Mouse (Mus musculus) E14TG2a.4 (cell line): ENCODE data around the gene Myom3.
A peak's percentile ranks its signal among the peaks of the same experiment; 100 is the strongest.

Experiments
- H3K27me3 ChIP-seq: 2 replicates; pipeline ENCODE4 v1.6.1; 2014; ENCODE audit warnings: low read length, control low read depth; ENCODE audit not compliant: insufficient read depth
- H3K36me3 ChIP-seq: 2 replicates; pipeline ENCODE4 v1.6.1; 2014; ENCODE audit warnings: low read length, control low read depth; ENCODE audit not compliant: insufficient read depth
- H3K4me1 ChIP-seq: replicated peaks from 2 replicates; pipeline ENCODE4 v1.6.1; 2014; ENCODE audit warnings: low read depth, low read length, control low read depth
- H3K4me3 ChIP-seq: replicated peaks from 2 replicates; pipeline ENCODE4 v1.5.1; 2014; ENCODE audit warnings: mild to moderate bottlenecking, low read length
- H3K9me3 ChIP-seq: 2 replicates; pipeline ENCODE4 v1.6.1; 2014; ENCODE audit warnings: low read length, control low read depth
- CTCF ChIP-seq: conservative IDR thresholded peaks from 2 replicates; pipeline ENCODE4 v1.5.1; 2014; ENCODE audit warnings: low read length
- NANOG ChIP-seq: IDR thresholded peaks from 2 replicates; pipeline ENCODE4 v1.6.1; 2014; ENCODE audit warnings: borderline replicate concordance, low read length, mixed read lengths
- POU5F1 ChIP-seq: IDR thresholded peaks from 2 replicates; pipeline ENCODE4 v1.6.1; 2014; ENCODE audit warnings: low read length, borderline replicate concordance

The Myom3 gene

DNA sequence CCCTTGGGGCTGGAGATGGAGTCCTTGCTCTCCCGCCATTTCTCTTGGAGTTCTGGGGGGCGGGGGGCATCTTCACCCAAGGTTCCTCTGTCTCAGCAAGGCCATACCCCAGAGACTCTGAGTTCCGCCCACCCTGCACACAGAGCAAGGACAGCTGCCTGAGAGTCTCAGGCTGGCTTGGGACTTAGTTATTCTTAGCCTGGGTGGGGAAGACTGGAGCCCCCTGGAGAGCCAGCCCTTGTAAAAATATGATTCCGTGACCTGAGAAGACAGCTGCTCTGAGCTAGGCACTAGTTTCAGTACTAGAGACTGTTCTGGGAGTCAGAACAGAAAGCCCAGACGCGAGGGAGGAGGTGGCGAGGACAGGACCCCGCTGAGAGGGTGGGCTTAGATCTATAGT lies 6.2 kb downstream of the Myom3 start:
- peaks cover 7% of the 10 kb centered on the region for H3K27me3 ChIP-seq
- H3K4me1 ChIP-seq = peaks cover 59% of the 10 kb centered on the region
- TF ChIP-seq CTCF (no peak), POU5F1 (no peak), NANOG (no peak)
- H3K9me3 ChIP-seq = no peaks in the 10 kb centered on the region
- no peaks in the 10 kb centered on the region for H3K36me3 ChIP-seq
- H3K4me3 ChIP-seq = peak overlapping the region; percentile 10; the same call in 1 of the 2 replicates

DNA sequence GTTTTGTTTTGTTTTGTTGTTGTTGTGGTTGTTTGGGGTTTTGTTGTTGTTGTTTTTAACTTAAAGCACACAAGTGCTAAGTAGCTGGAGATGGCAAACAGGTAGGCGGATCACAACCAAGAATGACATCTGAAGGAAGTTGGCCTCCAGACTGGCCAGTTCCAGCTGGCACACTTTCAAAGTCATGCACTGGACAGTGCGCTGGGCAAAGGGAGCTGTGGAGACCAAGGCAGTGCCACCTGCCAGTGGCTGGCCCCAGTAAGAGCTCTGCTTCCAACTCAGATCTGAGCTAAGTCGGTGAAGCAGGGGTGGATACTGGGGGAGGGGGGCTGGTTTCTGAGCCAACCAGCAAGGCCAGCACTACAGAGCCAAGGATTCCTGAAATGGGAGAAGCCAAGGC lies 7.5 kb downstream of the Myom3 start:
- TF ChIP-seq CTCF = no peak
- TF ChIP-seq POU5F1 = no peak
- no peak for TF ChIP-seq NANOG
- Histone ChIP-seq H3K36me3 (no peaks in the 10 kb centered on the region), H3K27me3 (peaks cover 4% of the 10 kb centered on the region), H3K4me3 (no peak overlapping the region), H3K9me3 (no peaks in the 10 kb centered on the region), H3K4me1 (peaks cover 49% of the 10 kb centered on the region)

DNA sequence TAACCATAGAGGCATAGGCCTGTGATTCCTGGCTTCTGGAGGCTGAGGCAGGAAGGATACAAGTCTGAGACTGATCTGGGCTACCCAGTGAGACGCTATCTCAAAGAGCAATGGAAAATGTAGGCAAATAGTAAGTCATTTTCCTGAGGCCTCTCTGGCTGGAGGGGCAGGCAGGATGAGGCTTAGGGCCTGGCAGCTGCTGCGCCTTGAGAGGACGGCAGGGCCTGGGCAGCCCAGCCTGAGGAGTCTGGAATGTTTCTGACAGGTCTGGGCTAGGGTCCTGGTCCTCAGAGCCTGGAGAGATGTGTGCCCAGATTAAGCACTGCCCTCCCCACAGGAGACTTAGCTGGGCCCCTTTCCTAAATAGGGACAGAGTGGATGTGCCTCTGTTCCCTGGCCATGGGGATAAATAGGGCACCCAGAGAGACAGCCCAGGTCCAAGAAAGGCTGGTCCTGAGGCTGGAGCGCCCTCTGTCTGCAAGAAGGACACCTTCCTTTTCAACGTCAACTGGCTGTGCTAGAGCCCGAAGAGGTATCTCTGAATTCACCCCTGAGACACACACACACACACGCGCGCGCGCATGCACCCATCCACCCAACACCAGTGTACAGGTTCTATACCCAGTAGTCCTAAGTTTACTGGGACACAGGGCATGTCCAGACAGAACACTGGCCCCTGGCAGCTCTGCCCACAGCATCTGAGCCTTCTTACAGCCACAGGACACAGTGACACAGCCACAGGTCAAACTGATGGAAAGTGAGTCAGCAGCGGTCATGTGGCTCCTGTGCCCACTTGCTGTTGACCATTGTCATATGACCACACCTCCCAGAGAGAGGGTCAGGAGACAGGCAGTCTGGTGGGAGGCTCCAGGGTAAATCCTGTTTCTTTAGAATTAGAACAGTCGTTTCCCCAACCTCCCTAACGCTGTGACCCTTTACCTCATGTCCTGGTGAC lies 9.3 kb downstream of the Myom3 start:
- H3K36me3 ChIP-seq = no peaks in the 10 kb centered on the region
- H3K9me3 ChIP-seq = no peaks in the 10 kb centered on the region
- H3K27me3 ChIP-seq = peaks cover 4% of the 10 kb centered on the region
- H3K4me1 ChIP-seq = peaks cover 44% of the 10 kb centered on the region
- no peak overlapping the region for H3K4me3 ChIP-seq
- TF ChIP-seq CTCF (peak; percentile 56), NANOG (no peak), POU5F1 (no peak)

DNA sequence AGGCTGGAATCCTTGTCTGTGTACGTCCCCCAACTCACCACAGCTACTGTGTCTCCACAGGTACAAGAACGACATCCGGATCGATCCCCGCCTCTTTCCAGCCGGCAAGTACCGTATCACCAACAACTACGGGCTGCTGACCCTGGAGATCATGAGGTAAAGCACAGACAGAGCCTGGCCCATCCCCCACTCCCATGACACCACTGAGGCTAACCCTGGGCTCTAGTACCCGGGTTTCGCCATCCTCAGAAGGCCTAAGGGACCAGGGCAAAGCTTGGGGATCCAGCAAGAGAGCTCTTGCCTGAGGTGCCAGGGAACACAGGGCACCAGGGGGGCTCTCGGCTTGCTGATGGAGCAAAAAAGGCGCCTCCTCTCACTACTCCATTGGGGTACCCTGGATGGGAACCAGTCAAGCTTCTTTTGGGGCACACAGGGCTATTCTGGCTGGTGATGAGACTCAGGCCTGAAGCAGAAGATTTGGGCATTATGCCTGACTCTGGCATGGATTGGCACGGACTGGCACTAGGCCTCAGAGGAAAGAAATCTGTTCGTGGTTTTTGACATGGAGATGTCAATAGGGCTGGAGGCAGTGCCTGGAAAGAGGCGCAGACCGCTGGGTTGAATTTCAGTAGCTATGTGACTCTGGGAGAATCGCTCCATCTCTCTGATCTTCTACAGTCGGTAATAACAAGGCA lies 11.2 kb downstream of the Myom3 start:
- Histone ChIP-seq H3K27me3 (peaks cover 13% of the 10 kb centered on the region), H3K9me3 (no peaks in the 10 kb centered on the region), H3K36me3 (no peaks in the 10 kb centered on the region), H3K4me3 (no peak overlapping the region), H3K4me1 (peaks cover 44% of the 10 kb centered on the region)
- TF ChIP-seq CTCF = no peak
- TF ChIP-seq NANOG = no peak
- TF ChIP-seq POU5F1 = no peak

DNA sequence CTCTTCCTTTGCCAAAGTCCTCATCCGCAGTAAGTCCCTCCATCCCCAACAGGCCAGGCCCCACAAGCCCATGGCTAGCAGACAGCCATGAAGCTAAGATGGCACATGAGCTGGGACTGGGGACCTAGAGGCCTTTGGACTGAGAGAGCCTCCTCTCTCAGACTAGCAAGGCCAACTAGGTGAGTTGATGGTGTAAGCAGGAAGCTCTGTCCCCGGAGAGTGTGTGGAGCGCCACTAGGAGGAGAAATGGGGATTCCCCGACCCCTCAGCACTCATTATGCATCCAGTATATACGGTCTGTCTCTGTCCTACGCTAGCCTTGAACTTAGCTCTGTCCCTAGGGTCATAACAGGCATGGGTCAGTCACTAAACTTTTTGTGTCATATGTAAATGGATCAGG lies 12.1 kb downstream of the Myom3 start:
- H3K4me3 ChIP-seq = no peak overlapping the region
- TF ChIP-seq CTCF (no peak), POU5F1 (no peak), NANOG (no peak)
- H3K36me3 ChIP-seq = no peaks in the 10 kb centered on the region
- peaks cover 13% of the 10 kb centered on the region for H3K27me3 ChIP-seq
- H3K4me1 ChIP-seq = peaks cover 47% of the 10 kb centered on the region
- H3K9me3 ChIP-seq = no peaks in the 10 kb centered on the region

DNA sequence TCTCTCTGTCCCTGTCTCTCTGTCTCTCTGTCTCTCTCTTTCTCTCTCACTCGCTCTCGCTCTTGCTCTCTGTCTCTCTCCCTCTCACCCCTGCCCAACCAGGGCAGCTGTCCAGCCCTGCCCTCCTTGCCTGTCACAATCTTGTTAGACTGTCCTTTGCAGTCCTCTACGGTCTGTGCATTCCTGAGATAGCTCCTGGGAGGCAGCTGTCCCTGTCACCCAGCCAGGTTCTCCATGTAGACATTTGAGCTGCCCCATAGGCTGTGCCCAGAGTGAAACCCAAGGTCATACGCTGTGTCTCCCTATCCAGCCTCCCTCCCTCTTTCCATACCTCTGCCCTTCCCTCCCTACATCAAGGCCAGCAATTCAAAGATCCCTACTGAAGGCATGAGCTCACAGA lies 13.2 kb downstream of the Myom3 start:
- H3K9me3 ChIP-seq = no peaks in the 10 kb centered on the region
- TF ChIP-seq POU5F1 (no peak), CTCF (no peak), NANOG (no peak)
- no peak overlapping the region for H3K4me3 ChIP-seq
- H3K36me3 ChIP-seq = no peaks in the 10 kb centered on the region
- peaks cover 13% of the 10 kb centered on the region for H3K27me3 ChIP-seq
- H3K4me1 ChIP-seq = peaks cover 53% of the 10 kb centered on the region

DNA sequence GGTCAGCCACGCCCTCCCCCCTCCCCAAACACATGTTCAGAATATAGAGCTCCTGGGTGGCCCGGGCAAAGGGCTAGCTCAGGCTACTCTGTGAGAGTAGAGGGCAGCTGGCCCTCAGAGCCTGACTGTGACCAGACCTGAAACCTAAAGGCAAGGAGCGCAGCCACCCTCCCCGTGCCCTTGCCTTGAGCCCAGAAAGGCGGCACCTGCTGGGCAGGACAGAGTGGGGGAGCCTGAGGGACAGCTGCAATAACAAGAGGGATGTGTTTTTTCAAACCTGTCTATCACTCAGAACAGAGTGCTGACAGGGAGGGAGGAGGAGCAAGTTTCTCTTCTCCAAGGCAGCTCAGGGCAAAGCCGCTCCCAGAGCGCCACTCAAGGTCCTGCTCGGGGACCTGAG lies 15.0 kb downstream of the Myom3 start:
- H3K4me1 ChIP-seq = peaks cover 45% of the 10 kb centered on the region
- TF ChIP-seq NANOG = no peak
- TF ChIP-seq CTCF = no peak
- TF ChIP-seq POU5F1 = no peak
- no peaks in the 10 kb centered on the region for H3K9me3 ChIP-seq
- no peak overlapping the region for H3K4me3 ChIP-seq
- peaks cover 13% of the 10 kb centered on the region for H3K27me3 ChIP-seq
- no peaks in the 10 kb centered on the region for H3K36me3 ChIP-seq

DNA sequence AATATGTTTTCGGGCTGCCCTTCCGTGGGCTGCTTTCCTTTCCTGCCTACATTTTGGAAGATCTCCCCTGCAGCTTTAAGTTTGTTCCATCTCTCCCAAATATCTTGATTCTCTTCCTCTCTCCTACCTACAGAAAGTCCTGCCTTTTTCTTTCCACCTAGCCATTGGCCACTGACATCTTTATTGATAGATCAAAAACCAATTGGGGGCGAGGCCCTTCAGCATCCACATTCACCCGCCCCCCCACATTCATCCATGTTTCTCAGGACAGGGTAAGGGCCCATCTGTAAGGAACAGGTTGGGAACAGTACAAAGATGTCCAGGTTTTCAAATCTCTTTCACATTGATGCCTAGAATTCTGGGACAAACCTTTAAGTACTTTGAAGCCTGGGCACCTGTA lies 17.3 kb downstream of the Myom3 start:
- peaks cover 39% of the 10 kb centered on the region for H3K4me1 ChIP-seq
- TF ChIP-seq CTCF (no peak), NANOG (no peak), POU5F1 (no peak)
- H3K4me3 ChIP-seq = peak overlapping the region; percentile 29; the same call in 1 of the 2 replicates
- H3K36me3 ChIP-seq = no peaks in the 10 kb centered on the region
- peaks cover 9% of the 10 kb centered on the region for H3K27me3 ChIP-seq
- H3K9me3 ChIP-seq = no peaks in the 10 kb centered on the region
